Mouse (Mus musculus): ENCODE results near the gene Itch.

DNA sequence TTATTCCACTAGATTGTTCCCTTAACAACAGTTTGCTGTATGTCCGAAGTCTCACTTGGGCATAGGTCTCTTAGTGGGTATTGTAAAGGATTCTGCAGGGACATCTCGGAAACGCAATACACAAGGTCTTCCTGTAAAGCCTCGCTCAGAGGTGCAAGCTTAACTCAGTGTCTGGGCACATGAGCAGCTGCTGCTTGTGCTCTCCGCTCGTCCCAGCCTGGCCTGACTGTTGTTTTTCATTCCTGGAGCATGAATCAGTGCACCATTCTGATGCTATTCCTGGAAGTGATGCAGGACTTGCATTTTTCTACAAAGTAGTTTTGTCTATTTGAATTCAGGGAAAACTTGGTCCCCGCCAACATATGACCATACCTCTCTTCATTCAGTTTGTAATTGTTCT, 91.4 kb downstream of the Itch start:
- TF ChIP-seq CTCF (IDR thresholded peaks at IDR 0.05; ENCODE audit: borderline replicate concordance, extremely low read depth, insufficient read depth, insufficient read length) (no peak), POLR2A (IDR thresholded peaks at IDR 0.05; ENCODE audit: borderline replicate concordance, extremely low read depth, insufficient read depth, insufficient read length, poor library complexity, severe bottlenecking) (no peak)
